Mouse (Mus musculus) lung, postnatal 14 days (tissue): ENCODE results near the gene Zc3h4.
"Not testable (repeated sequence)": the region's sequence is repeated elsewhere in the genome, so short reads cannot be mapped to it uniquely, and the experiment has no call there.

ENCODE experiments used
- DNase-seq: peaks from one replicate; pipeline ENCODE4 v3.0.0; 2021

Gene Zc3h4

GRCm38 (mm10) chr7:16400689-16401611 lies at the start of gene Zc3h4:
Zc3h4 (plus strand) TSS chr7:16400910.
- peak; percentile 92 for DNase-seq

GRCm38 (mm10) chr7:16355854-16356594 lies 44.7 kb upstream of the Zc3h4 start:
- DNase-seq = no peak

GRCm38 (mm10) chr7:16357602-16358001 lies 43.1 kb upstream of the Zc3h4 start:
- no peak for DNase-seq

GRCm38 (mm10) chr7:16364319-16364718 lies 36.4 kb upstream of the Zc3h4 start:
- DNase-seq = no peak

DNA sequence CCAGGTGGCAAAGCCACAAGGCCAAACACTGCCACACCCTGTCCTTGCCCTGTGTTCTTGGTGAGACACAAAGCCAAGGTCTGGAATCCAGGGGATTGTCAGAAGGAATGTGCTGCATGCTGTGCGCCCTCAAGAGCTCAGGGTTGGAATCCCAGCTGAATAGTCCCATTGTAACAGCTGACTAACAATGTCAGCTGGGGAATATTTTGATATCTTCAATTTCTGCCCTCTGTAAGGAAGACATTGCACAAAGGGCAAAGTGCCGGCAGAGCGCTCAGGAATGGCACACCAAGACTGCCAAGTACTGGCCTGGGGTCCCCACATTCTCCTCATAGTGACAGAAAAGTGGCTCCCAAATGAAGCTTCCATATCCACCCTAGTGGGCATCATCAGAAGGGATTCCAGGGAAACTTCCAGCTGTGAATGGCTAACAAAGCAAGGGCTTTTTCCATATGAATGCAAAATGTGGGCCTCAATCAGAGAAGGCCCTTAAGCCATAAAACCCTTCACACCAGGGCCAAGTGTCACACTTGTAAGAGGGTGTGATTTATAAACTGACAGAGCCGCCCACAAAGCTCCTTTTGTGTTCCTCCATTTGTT lies 35.7 kb upstream of the Zc3h4 start:
- DNase-seq = peak; percentile 28

DNA sequence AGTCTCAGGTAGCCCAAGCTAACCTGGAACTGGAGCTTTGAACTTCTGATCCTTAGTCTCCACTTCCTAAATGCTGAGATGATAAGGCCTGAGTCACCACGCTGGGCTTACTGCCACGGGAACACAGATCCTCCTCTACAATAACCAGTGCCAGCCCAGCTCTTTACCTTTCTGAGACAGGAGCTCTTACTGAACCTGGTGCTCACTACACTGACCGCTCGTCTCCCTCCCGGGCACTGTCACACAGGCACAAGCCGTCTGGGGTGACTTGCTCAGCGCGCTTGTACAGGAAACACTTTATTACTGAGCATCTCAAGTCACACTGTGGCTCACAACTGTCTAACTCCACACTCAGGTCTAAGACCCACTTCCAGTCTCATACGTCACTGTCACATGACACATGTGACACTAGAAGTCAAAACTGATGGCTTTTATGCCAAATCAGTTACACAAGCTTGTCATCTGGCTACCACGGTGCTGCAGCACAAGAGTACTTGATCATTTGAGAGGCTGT lies 34.5 kb upstream of the Zc3h4 start:
- peak; percentile 44 for DNase-seq

DNA sequence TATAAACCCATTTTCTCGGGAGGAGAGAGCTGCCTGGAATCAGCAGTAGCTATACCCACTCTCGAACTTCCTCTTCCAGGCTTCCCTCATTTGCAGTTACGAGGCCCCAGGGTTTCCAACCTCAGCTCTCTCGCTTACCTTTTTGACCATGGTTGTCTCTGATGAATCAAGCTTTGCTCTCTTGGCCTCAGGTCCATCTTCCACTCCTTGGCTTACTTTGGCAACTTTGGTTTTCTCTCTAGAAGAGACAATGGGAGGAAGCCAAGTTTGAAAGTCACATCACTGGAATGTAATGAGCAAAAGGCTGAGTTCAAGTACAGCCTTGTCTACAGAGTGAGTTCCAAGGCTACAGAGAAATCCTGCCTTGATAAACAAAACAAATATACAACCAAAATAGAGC lies 34.0 kb upstream of the Zc3h4 start:
- no peak for DNase-seq

DNA sequence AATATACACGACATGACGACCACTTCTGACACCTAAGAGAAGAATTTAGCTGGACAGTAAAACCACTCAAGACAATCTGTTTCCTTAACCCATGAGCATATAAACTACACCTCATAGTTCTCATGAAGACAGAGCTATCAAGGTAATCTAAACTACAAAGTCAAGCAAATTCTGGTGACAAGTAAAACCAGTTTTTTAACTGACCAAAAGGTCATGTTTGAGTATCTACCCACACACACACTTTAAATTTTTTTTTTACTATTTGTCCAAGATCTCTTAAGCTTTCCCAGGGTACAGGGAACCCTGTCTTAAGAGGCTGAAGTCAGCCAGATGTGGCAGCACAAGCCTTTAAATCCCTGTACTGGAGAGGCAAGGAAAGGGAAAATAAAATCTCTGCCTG lies 31.9 kb upstream of the Zc3h4 start:
- no peak for DNase-seq

GRCm38 (mm10) chr7:16370596-16370995 lies 30.1 kb upstream of the Zc3h4 start:
- no peak for DNase-seq

DNA sequence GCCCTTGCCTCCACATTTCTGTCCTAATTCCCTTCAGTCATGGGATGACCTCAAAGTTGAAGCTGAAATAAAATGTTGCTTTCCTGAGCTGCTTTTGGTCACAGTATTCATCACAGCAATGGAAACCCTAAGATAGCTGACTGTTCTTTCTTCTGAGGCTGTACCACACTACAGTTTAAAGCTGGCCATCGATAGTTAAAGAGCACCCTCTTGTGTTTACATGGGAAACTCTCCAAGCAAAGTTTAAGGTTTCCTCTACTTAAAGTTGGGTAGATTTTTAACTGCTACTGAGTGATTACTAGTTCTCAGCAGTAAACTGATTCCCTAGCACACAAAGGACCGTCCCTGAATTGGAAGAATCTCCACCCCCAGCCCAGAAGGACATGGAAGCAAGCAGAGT lies 27.0 kb upstream of the Zc3h4 start:
- no peak for DNase-seq

GRCm38 (mm10) chr7:16374989-16375388 lies 25.7 kb upstream of the Zc3h4 start:
- no peak for DNase-seq

- peak; percentile 76 for DNase-seq
Measured at GRCm38 (mm10) chr7:16376505-16376904, 24.2 kb upstream of the Zc3h4 start.

DNA sequence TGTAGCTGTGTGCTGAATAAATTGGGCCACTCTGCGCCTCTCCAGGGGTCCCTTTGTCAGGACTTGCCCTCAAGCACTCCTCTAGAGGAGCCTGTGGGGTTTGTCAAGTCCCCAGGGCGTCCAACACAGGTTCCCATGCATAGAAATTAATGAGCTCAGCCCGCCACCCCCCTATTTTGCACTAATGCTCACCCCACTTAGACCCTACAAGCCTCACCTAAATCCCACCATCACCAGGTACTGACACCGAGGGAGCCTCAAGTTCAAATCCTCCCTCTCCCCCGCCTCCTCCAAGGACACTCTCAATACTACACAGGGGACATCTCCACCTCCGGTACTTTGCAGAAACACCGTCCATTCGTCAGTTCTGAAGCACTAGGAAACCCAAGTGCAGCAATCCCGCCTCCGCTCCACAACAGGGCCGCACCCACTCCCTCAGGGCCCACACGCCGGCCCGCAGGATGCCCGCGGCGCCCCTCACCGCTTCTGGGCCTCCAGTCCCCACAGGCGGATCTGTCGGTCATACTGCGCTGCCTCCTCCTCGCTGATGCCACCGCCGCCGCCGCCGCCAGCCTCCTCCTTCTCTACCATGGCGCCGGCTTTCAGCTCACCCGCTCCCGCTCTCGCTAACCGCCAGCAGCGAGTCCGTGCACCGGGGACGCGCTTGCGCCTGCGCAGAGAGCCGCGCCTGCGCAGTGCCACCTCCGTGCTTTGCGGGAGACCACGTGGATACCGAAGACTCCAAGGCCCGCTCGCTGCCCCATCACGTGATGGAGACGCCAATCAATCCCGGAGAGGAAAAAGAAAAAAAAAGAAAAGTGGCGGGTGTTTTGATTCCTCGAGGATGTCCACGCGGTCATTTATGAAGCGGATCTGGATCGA lies 13.3 kb upstream of the Zc3h4 start, which contains the start of gene Sae1:
Gene Sae1 (minus strand): TSS at position 647 of the 882 bp plus-strand sequence.
- DNase-seq = peak; percentile 96

GRCm38 (mm10) chr7:16389942-16390341 lies 10.8 kb upstream of the Zc3h4 start:
- not testable (repeated sequence) for DNase-seq

DNA sequence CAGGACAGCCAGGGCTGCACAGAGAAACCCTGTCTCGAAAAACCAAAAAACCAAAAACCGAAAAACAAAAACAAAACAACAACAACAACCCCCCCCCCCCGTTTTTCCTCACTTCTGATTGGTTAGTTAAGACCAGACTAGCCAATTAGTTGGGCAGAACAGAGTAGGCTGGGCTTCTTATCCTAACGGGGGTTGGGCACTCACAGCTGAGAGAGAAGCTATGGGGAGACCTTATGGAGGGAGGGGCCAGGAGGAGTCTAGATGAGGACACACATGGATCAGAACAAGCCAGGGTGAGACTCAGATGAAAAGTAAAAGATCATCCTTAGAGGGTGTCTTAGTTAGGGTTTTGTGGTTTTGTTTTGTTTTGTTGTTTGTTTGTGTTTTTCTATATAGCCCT lies 7.8 kb upstream of the Zc3h4 start:
- DNase-seq = no peak

- DNase-seq = peak; percentile 74
Measured at GRCm38 (mm10) chr7:16395944-16396343, 4.8 kb upstream of the Zc3h4 start.

DNA sequence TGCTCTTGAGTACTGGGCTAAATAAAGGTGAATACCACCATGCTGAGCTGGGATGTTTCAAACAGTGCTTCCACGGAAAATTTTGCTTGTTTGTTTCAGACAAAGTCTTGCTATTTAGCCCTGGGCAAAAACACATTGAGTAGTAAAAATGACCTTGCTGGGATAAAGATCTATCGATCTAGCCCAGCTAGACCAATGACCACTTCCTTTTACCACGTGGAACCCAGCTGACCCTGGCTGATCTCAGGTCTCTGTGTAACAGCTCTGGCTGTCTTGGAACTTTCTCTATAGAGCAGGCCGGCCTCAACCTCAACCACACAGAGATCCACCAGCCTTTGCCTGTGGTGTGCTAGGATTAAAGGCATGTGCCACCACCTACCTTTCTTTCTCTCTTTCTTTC lies 3.2 kb upstream of the Zc3h4 start:
- no peak for DNase-seq

DNA sequence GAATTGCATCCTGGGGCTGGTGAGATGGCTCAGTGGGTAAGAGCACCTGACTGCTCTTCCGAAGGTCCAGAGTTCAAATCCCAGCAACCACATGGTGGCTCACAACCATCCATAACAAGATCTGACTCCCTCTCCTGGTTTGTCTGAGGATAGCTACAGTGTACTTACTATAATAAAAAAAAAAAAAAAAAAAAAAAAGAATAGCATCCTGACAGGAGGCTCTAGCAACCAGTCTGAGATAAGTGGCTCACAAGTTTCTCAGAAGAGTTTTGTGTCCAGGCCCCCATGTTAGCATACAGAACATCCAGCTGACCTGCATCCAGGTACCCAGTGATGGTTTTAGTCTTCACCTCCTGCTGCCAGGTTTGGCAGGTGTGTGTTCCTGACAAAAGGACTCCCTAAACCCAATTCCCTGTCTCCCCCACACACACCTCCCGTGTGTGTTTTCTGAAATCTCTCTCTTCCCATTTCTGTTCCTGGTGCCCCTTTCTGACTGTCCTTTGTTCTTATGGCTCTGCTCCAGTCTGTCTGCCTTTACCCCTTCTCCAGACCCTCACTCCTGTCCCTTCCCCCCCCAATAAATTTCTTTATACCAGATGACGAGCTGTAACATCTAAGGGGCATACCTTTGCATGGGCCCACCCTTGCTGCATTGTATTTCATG lies 2.2 kb upstream of the Zc3h4 start:
- DNase-seq = no peak

DNA sequence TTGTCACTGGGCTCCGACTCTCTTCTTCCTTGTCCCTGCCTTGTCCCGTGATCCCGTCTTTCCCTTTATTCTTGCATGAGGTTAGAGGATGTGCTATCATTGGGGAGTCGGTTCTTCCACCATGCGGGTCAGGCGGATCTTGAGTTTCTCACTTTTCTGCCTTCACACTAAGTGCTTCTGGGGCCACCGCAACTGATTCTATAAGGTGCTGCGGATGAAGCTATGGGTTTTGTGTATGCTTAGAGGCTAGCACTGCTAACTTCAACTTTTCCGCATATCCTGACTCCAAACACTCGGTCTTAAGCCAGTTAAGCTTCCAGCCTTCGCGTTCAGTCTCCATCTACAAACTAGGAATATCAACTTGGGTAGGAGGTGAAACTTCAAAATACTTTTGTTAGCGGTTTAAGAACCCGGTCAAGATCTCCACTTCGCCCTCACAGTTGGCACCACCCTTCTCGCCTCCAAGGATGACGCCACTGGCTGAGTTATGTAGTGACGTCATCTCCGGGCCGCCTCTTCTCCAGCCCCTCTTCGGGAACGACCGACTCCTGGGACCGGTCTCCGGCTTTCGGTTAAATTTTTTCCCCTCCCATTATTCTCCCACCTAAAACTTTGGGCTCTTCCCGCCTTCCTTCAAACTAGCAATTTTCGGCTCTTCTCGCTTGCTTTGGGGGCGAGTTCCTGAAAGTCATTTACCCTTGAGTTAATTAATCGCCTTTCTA lies 1.5 kb upstream of the Zc3h4 start:
- peak; percentile 94 for DNase-seq

DNA sequence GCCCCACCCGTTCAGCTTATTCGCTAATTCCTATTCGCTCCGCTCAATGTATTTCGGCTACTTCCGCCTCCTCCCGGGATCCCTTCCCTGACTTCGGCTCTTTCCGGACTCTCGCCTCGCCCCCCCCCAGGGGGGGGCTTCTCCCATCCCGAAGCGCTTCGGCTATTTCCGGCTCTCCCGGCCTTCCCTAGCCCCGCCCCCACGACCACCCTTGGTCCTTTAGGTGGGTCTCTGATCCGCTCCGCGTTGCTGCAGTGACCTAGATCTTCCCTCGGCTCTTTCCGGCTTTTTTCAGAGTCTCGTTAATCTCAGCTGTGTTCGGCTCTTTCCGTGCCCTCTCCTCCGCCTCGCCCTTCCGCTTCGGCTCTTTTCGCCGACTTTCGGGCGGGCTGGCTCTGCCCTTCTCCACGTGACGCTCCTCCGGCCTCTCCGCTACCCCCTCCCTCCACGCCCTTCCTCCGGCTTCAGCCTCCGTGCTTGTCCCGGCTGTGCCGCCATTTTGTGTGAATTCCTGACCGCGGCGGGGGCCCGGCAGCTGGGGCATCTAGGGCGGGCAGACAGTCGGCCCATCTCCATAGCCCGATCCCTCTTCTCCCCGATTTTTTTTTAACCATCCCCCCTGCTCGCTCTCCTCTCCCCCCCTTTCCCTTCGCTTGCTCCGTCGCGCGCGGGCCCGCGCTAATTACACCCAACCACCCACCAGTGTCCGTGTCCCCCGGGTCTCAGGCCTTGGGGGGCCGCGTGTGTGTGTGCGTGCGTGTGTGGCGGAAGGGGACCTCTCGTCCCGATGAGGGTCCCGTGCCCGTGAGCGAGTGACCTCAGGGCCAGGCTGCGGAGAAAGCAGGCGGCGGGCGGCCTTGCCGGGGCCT lies 656 bp upstream of the Zc3h4 start:
- peak; percentile 99 for DNase-seq
